Comparison of ENCODE assay signal across 8 mouse cellular contexts in the genomic region with DNA sequence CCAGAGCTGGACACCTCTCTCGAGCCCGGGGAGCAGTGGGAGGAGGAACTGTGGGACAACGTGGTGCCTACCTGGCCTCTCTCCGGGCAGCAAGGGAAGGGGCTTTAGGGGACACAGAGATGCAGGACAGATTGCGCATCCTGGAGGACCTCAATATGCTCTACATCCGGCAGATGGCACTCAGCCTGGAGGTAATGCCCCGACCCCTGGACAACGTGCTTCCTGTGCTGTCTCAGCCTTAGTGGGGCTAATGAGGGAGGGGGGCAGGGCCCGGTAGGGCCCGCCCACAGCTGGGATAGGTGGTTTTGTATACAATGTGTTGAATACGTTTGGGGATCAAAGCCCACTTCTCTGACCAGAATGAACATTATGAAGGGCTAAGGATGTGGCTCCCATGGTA. TPM values are rescaled to one million over a fixed set of nuclear protein-coding genes. Genes with fewer than 3 reads are reported as not detected.
A peak's percentile ranks its signal among the peaks of the same experiment; 100 is the strongest.
DNase-seq lines count a peak whose midpoint lies in the region; ATAC-seq and TF ChIP-seq lines count a peak whose summit lies in the region.

No protein-coding gene starts in this region.

- peak overlapping the region; percentile 94 for H3K27ac ChIP-seq in hindbrain, embryonic 13.5 days
- H3K27ac ChIP-seq in liver, embryonic 14.5 days = peak overlapping the region; percentile 24; the same call in 1 of the 2 replicates
- peak overlapping the region; percentile 99 for H3K27ac ChIP-seq in stomach, embryonic 16.5 days (ENCODE audit: low read length)

- peak overlapping the region; percentile 43 for H3K4me3 ChIP-seq in hindbrain, embryonic 13.5 days
- peak overlapping the region; percentile 29 to 55 for H3K4me3 ChIP-seq in liver, embryonic 14.5 days (ENCODE audit: insufficient read depth in 1 of 2, low read depth in 2 of 2, low read length in 2 of 2)
- H3K4me3 ChIP-seq in stomach, embryonic 16.5 days (replicated peaks; ENCODE audit: low read length) = peak overlapping the region; percentile 54

- under 1% methylated on average over 11 of the region's 11 CpGs for WGBS in hindbrain, embryonic 13.5 days
- 6% methylated on average over 11 of the region's 11 CpGs for WGBS in liver, embryonic 14.5 days (ENCODE audit: insufficient replicate concordance)
- under 1% methylated on average over 11 of the region's 11 CpGs for WGBS in stomach, embryonic 16.5 days

- peaks cover 56% of the 10 kb centered on the region for H3K4me1 ChIP-seq in hindbrain, embryonic 13.5 days (replicated peaks)
- peaks cover 4 to 8% of the 10 kb centered on the region in 2 experiments; a peak in 3 of 4 replicates for H3K4me1 ChIP-seq in liver, embryonic 14.5 days (replicated peaks; ENCODE audit: control insufficient read depth in 2 of 2, insufficient read depth in 2 of 2, low read length in 1 of 2)
- peaks cover 38% of the 10 kb centered on the region for H3K4me1 ChIP-seq in stomach, embryonic 16.5 days (ENCODE audit: control insufficient read depth, insufficient read depth, low read length)

- no peak; the same call in 1 of the 2 replicates for ATAC-seq in hindbrain, embryonic 13.5 days (ENCODE audit: low FRiP score)
- peak; percentile 40 for ATAC-seq in liver, embryonic 14.5 days (ENCODE audit: insufficient read depth)
- 0 out of 2 replicates have a peak, but pooled peaks have one; percentile 7 for ATAC-seq in stomach, embryonic 16.5 days (ENCODE audit: insufficient read depth, low FRiP score)

- no peaks in the 10 kb centered on the region for H3K9me3 ChIP-seq in hindbrain, embryonic 13.5 days
- H3K9me3 ChIP-seq in liver, embryonic 14.5 days (ENCODE audit: control insufficient read depth, low read length) = no peaks in the 10 kb centered on the region
- no peaks in the 10 kb centered on the region for H3K9me3 ChIP-seq in stomach, embryonic 16.5 days (replicated peaks; ENCODE audit: control insufficient read depth, low read length)

- no peaks in the 10 kb centered on the region for H3K36me3 ChIP-seq in hindbrain, embryonic 13.5 days
- H3K36me3 ChIP-seq in liver, embryonic 14.5 days (replicated peaks; ENCODE audit: control insufficient read depth, insufficient read depth, low read depth) = no peaks in the 10 kb centered on the region
- no peaks in the 10 kb centered on the region for H3K36me3 ChIP-seq in stomach, embryonic 16.5 days (ENCODE audit: control insufficient read depth, insufficient read depth, low read length)

- H3K9ac ChIP-seq in hindbrain, embryonic 13.5 days = peak overlapping the region; percentile 76
- H3K9ac ChIP-seq in liver, embryonic 14.5 days (replicated peaks) = no peak overlapping the region
- H3K9ac ChIP-seq in stomach, embryonic 16.5 days (ENCODE audit: low read length) = peak overlapping the region; percentile 85

- peak; percentile 23; the same call in 1 of the 2 replicates for TF ChIP-seq CTCF in liver, embryonic 14.5 days (IDR thresholded peaks at IDR 0.05; ENCODE audit: low read depth)

- peak; percentile 36 for DNase-seq in kidney, adult 11 months
- no peak for DNase-seq in kidney, adult 18-20 months
- peak; percentile 83 for DNase-seq in embryo, embryonic 10.5 days (ENCODE audit: low spot score)
- DNase-seq in liver, embryonic 14.5 days (ENCODE audit: low read depth in 3 of 3, low spot score in 3 of 3) = no peak
- no peak for DNase-seq in cerebellum, adult 8-10 months
- no peak for DNase-seq in testis, postnatal 10 days (ENCODE audit: low spot score)

- TF ChIP-seq EP300 in liver, embryonic 14.5 days (IDR thresholded peaks at IDR 0.05; ENCODE audit: low read depth) = no peak

- H3K27me3 ChIP-seq in hindbrain, embryonic 13.5 days = peaks cover 25% of the 10 kb centered on the region
- H3K27me3 ChIP-seq in liver, embryonic 14.5 days (ENCODE audit: control insufficient read depth, insufficient read depth, low read length) = peaks cover 36% of the 10 kb centered on the region
- no peaks in the 10 kb centered on the region for H3K27me3 ChIP-seq in stomach, embryonic 16.5 days (ENCODE audit: control insufficient read depth, insufficient read depth, low read length)

- peak overlapping the region; percentile 62 for H3K4me2 ChIP-seq in hindbrain, embryonic 13.5 days
- H3K4me2 ChIP-seq in liver, embryonic 14.5 days (ENCODE audit: low read depth) = peak overlapping the region; percentile 66
- H3K4me2 ChIP-seq in stomach, embryonic 16.5 days (ENCODE audit: low read depth, low read length) = peak overlapping the region; percentile 66

RNA-seq across cellular contexts. Expression of a gene that starts 2.8 kb away (rescaled TPM):
- 15.9 and 16.6 TPM in 2 replicates for polyA plus RNA-seq in hindbrain, embryonic 13.5 days (2015; fragmentation: Nextera tagmentation; extraction: Ambion mirVana)
- 11.1 TPM in 2 replicates for polyA plus RNA-seq in liver, embryonic 14.5 days (2012; rRNA removed)
- polyA plus RNA-seq in liver, embryonic 14.5 days (2014; fragmentation: Nextera tagmentation; extraction: Ambion mirVana) = 5.3 and 5.5 TPM in 2 replicates
- polyA plus RNA-seq in stomach, embryonic 16.5 days (2015; fragmentation: Nextera tagmentation; extraction: Ambion mirVana) = 39.7 and 42.8 TPM in 2 replicates

RNA-seq across cellular contexts. Expression of a gene that starts 12.8 kb away (rescaled TPM):
- 13.4 and 14.1 TPM in 2 replicates for polyA plus RNA-seq in hindbrain, embryonic 13.5 days (2015; fragmentation: Nextera tagmentation; extraction: Ambion mirVana)
- 9.4 and 11.6 TPM in 2 replicates for polyA plus RNA-seq in liver, embryonic 14.5 days (2012; rRNA removed)
- 4.4 and 5.2 TPM in 2 replicates for polyA plus RNA-seq in liver, embryonic 14.5 days (2014; fragmentation: Nextera tagmentation; extraction: Ambion mirVana)
- 7.9 and 8.4 TPM in 2 replicates for polyA plus RNA-seq in stomach, embryonic 16.5 days (2015; fragmentation: Nextera tagmentation; extraction: Ambion mirVana)

RNA-seq across cellular contexts. Expression of a gene that starts 16.7 kb away (rescaled TPM):
- 216 and 227 TPM in 2 replicates for polyA plus RNA-seq in hindbrain, embryonic 13.5 days (2015; fragmentation: Nextera tagmentation; extraction: Ambion mirVana)
- polyA plus RNA-seq in liver, embryonic 14.5 days (2012; rRNA removed) = 27.7 and 33.6 TPM in 2 replicates
- 22.0 and 27.1 TPM in 2 replicates for polyA plus RNA-seq in liver, embryonic 14.5 days (2014; fragmentation: Nextera tagmentation; extraction: Ambion mirVana)
- 87.9 and 93.8 TPM in 2 replicates for polyA plus RNA-seq in stomach, embryonic 16.5 days (2015; fragmentation: Nextera tagmentation; extraction: Ambion mirVana)

RNA-seq across cellular contexts. Expression of a gene that starts 18.1 kb away (rescaled TPM):
- 15.2 and 15.5 TPM in 2 replicates for polyA plus RNA-seq in hindbrain, embryonic 13.5 days (2015; fragmentation: Nextera tagmentation; extraction: Ambion mirVana)
- polyA plus RNA-seq in liver, embryonic 14.5 days (2012; rRNA removed) = 0.15 and 0.44 TPM in 2 replicates
- polyA plus RNA-seq in liver, embryonic 14.5 days (2014; fragmentation: Nextera tagmentation; extraction: Ambion mirVana) = 0.32 and 0.35 TPM in 2 replicates
- polyA plus RNA-seq in stomach, embryonic 16.5 days (2015; fragmentation: Nextera tagmentation; extraction: Ambion mirVana) = 4.1 and 5.0 TPM in 2 replicates

RNA-seq across cellular contexts. Expression of a gene that starts 18.1 kb away (rescaled TPM):
- polyA plus RNA-seq in hindbrain, embryonic 13.5 days (2015; fragmentation: Nextera tagmentation; extraction: Ambion mirVana) = 4.3 and 6.0 TPM in 2 replicates
- polyA plus RNA-seq in liver, embryonic 14.5 days (2012; rRNA removed) = not detected in 2 replicates
- 0.06 and 0.15 TPM in 2 replicates for polyA plus RNA-seq in liver, embryonic 14.5 days (2014; fragmentation: Nextera tagmentation; extraction: Ambion mirVana)
- polyA plus RNA-seq in stomach, embryonic 16.5 days (2015; fragmentation: Nextera tagmentation; extraction: Ambion mirVana) = 2.1 and 2.2 TPM in 2 replicates

Comparison
In these comparisons a context has a peak if more than half of its experiments do, and no peak if none do; other contexts are left out.
1. DNase-seq: peak in kidney, adult 11 months (single experiment) and embryo, embryonic 10.5 days (single experiment); none in kidney, adult 18-20 months (single experiment), liver, embryonic 14.5 days (0 of 3), cerebellum, adult 8-10 months (single experiment) and testis, postnatal 10 days (single experiment).
2. H3K27ac ChIP-seq: peak in every context shown above with its lines; median percentile 99 in stomach, embryonic 16.5 days; 94 in hindbrain, embryonic 13.5 days; 24 in liver, embryonic 14.5 days.
3. Peak in every context shown above with its lines, with median percentiles within 50 percentile points of each other: H3K4me2 ChIP-seq and H3K4me3 ChIP-seq.